Mouse (Mus musculus) spleen, adult 12 weeks (tissue): Measurements from ENCODE around the gene Iqschfp.

Experiments
- DNase-seq: peaks from one replicate; pipeline ENCODE4 v3.0.0; 2022; ENCODE audit warnings: low spot score

Iqschfp gene

DNA sequence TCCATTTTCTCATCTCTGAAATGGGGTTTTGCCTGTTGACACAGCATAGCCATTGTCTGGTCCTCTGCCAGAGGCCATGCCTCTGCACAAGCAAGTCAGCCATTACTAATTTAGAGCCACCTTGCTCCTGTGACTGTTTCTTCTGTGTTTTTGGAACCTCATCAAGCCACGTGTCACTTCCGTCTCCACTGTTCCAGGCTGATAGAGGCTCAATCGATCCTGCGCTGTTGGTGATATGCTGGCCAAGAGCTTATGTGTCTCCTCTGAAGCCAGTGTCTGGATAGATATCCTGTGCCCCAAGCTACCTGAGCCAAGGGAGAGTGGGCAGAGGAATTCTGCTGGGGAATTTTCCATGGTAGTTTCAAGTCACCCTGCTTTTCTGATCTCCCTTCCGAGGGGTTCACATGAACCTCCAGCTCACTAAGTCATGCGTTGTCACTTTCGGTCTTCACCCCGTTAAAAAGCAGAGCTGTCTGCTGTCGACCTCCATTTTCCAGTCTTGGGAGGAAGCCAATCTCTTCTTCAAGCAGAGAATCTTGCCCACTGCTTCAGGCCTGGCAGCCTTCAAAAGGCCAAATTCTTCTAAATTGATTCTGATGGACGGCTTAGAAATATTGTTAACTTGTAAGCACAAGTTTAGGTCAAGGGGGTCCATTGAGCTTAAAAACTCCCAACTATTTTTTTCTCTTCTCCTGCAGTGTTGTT lies 683.8 kb downstream of the Iqschfp start:
- no peak for DNase-seq

GRCm38 (mm10) chr3:68576431-68576830 lies 684.4 kb downstream of the Iqschfp start:
- no peak for DNase-seq

GRCm38 (mm10) chr3:68576948-68577347 lies 684.9 kb downstream of the Iqschfp start:
- no peak for DNase-seq

DNA sequence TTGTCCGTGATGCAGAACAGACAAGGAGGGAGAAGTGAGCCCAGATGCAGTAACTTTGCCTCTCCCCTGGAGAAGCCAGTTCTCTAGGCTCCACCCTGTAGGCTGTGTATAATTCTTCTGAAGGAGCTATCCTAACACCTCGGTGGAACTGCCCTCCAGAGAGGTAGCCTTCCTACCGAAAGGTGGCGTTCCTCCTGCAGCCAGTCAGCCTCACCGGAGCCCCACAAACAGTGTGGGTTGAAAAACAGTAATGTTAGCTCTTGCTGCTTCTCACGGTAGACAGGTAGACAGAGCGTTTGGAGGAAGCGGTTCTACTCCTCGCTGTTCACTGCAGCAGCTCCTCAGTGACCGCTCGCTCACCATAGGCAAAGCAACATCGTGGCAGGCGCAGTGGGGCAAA lies 689.6 kb downstream of the Iqschfp start:
- no peak for DNase-seq

- DNase-seq, result no peak
Observed at GRCm38 (mm10) chr3:68582103-68582740, 690.2 kb downstream of the Iqschfp start.

DNA sequence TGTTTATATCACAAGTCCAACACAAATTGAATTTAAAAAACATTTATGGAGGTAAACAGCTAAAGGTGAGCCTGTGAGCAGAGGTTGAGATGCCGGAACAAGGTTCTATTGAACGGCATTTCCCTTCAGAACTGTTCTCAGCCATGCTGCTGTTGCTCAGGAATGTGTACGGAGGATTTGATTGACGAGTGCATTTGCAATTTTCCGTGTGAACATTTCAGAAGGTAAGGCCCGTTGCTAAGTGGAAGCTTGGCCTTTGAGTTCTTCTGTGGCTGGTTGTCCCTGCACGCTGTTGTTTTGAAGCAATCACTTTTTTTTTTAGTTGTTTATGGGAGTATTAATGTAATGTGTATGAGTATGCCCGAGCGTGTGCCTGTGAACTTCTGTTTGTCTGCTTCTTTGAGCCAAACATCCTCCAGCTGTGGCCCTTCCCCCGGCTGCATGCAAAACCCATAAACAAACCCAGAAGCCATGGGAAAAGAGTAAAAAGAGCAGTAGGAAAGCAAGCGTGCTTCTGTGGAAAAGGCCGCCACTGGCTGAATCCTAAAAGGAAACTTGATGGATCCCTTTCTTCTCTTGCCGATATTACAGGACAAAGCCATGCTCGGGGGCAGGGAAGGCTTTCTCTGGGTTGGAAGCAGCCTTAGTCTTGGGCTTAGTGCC lies 691.1 kb downstream of the Iqschfp start:
- DNase-seq, result no peak

- no peak for DNase-seq
Observed at GRCm38 (mm10) chr3:68583771-68584511, 691.9 kb downstream of the Iqschfp start.

GRCm38 (mm10) chr3:68585213-68585612 lies 693.2 kb downstream of the Iqschfp start:
- no peak for DNase-seq

GRCm38 (mm10) chr3:68586646-68587064 lies 694.6 kb downstream of the Iqschfp start:
- no peak for DNase-seq

DNA sequence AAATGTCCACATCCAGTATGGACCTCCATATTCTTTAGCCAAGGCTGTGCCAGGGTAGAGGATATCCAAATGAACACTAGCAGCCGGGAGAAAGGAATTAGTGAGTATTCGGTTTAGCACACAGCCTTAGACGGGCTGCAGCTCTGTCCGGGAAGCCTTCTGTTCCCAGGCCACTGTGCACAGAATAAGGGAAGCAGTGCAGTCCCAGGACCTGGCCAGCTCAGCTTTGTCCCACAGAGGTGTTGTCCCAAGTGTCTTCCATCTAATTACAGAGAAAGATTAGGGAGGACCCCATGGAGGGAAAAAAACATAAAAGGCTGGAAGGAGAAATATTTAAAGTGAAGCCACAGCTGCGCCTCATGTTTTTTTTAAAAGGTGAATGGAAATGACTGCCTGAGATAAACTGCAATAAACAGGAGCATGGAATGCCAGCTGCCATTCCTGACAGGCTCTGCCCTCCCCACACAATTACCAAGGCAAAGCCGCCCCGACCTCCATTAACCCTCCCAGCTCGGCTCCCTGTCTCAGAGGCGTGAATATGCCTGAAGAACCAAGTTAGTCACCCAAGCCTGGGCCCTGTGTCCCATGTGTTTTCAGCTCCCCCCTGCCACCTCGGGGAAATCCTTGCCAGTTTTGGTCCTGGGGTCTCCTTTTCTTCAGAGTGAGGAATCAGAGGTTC lies 695.7 kb downstream of the Iqschfp start:
- no peak for DNase-seq

GRCm38 (mm10) chr3:68589220-68589840 lies 697.3 kb downstream of the Iqschfp start:
- DNase-seq, result no peak

DNA sequence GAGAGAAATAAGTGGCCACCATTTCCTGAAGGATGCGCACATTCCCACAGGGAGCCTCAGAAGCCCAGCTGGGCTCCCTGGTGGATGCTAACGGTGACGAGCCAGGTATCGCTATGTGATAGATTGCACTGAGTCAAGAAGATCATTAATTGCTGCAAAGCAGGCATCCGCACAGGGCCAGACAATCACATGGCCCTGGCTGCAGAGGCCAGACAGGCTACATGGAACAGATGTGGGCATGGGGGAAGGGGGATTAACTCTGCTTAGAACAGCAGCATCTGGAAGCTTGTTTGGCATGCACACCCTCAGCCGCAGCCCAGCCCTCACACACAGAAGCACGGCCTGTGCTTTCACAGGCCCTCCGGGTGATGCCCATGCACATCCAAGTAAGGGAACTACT lies 698.4 kb downstream of the Iqschfp start:
- DNase-seq, result no peak

GRCm38 (mm10) chr3:68592575-68592974 lies 700.5 kb downstream of the Iqschfp start:
- no peak for DNase-seq

- DNase-seq, result no peak
Observed at GRCm38 (mm10) chr3:68593073-68593867, 701.2 kb downstream of the Iqschfp start.

DNA sequence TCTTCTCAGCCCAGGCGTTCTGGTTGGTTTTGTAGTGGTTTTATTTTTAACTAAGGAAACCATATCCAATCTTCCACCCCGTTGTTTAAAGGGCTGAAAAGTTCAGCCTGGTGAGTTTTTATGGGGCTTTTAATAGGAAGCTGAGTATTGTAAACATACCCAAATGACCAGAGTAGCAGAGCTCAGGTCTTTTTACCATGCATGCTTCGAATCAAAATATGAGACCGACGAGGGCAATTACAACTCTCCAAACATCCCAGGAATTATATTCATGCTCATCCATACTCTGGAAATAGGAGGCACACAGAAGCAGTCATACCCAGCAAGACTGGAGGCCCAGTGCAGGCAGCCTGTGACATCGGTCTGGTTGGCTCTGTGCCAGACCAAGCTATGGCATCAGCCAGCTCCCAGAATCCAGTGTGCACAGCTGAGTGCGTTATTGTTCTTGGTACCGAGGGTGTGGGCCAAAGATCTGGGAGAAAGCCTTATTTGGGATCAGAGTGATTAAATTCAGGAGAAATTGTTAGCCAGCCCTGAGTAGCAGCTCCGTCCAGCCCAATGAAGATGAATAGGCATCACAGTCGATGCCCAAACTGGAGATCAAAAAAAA lies 703.4 kb downstream of the Iqschfp start:
- no peak for DNase-seq

GRCm38 (mm10) chr3:68596938-68597337 lies 704.9 kb downstream of the Iqschfp start:
- no peak for DNase-seq

GRCm38 (mm10) chr3:68602891-68603290 lies 710.9 kb downstream of the Iqschfp start:
- DNase-seq, result no peak

- no peak for DNase-seq
Observed at GRCm38 (mm10) chr3:68604467-68604866, 712.4 kb downstream of the Iqschfp start.

- no peak for DNase-seq
Observed at GRCm38 (mm10) chr3:68604962-68605361, 712.9 kb downstream of the Iqschfp start.

GRCm38 (mm10) chr3:68605942-68606603 lies 714.0 kb downstream of the Iqschfp start:
- DNase-seq, result no peak
